Mouse (Mus musculus) left cerebral cortex, adult 18-20 months (tissue): ENCODE data around the gene Slc7a7. TPM values are rescaled to one million over a fixed set of nuclear protein-coding genes. Genes with fewer than 3 reads are reported as not detected.
"Not testable (repeated sequence)": the region's sequence is repeated elsewhere in the genome, so short reads cannot be mapped to it uniquely, and the experiment has no call there.

Experiments used
- DNase-seq, 2 experiments: peaks; one replicate each; pipeline ENCODE4 v3.0.0; 2021 to 2022; ENCODE audit warnings: low spot score in 2 of 2, mixed read lengths in 1 of 2
- total RNA-seq, 2 experiments: library from RNA; stranded (reverse); gene quantifications; 2 replicates each; pipeline ENCODE4 v1.2.3; 2021

Gene Slc7a7
- total RNA-seq, 2 experiments from 2014 or later: 2.3 to 4.0 TPM

DNA sequence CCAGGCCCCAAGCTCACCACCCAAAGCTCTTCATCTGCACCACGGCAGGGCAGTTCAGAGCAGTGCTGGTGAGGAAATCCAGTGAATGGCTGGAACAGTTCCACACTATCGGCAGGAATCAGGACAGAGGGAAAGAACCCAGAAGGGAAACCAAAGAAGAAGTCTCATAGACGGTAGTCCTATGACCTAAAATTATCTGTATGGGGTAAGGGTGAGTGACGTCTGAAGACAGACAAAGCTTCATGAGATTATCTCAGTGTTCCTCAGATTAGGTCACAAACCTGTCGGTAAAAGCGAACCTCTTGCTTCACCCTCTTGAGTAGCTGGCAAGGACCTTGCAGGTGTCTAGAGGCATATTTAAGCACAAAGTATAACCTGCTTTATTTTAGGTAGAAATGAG is 40.4 kb downstream of the Slc7a7 start:
- DNase-seq: no peak

DNA sequence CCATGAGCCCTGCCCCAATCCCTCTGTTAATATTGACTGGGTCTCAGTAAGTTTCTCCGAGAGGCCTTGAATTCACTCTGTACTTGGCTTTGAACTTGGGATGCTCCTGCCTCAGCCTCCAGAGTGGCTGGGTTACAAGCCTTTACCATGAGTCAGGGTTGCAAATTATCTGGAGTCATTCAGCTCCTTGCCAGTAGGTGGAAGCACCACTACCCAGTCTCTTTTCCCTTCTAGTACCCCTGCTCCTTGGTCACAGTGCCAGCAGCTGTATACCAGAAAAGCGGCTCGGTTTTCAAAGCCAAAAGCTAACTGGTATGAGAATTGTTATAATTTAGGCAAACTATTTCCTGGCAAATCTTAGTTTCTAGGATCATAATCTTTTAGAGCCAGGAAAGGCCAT is 41.7 kb downstream of the Slc7a7 start:
- DNase-seq: no peak

DNA sequence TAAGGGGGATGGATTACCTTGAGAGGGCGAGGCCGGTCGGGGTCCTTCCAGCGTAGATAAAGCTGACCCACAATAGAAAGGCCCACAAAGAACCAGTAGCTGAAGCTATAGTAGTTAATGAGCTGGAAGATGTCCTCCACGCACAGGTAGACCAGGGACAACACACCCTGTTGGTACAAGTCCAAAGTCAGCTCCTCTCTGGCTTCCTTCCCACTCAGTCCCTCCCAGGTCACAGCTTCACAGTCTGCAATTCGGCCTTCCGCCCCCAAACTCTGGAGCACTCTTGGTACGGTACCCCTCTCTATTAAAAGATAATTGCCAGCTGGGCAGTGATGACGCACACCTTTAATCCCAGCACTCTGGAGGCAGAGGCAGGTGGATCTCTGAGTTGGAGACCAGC is 44.7 kb downstream of the Slc7a7 start:
- no peak for DNase-seq

DNA sequence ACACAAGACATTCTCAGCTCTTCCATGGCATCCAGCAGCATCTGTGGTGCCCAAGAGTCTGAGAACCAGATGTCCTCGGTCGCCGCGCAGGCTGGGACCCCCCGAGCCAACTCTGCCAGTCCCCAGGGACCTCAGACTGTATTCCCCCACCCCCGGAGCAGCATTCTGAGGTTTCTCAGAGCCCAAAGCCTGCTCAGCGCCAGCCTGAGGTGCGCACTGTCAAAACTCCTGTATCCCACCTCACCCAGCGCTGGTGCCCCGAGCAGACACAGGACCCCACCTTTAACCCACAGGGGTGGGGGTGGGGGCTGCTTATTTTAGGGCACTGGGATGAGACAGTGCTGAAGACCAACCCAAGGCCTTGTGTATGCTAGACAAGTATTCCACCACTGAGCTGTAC is 46.1 kb downstream of the Slc7a7 start:
- no peak for DNase-seq

DNA sequence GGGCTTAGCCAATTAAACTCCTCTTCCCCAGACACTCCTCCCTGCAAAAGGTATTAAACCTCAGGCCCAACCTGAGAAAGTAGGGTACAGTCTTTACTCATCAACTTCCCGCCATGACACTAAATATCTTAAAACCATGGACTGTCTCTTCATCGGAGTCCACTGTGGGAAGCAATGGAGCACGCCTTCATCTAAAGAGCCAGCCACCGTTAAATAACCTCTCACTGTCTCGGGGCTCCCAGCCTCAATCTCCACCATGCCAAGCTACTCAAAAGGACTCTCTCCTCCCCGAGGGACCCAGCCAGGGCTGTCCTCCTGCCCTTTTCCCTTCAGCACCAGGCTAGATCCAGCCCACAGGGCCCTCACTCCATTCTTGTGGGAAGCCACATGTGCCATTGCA is 47.0 kb downstream of the Slc7a7 start:
- DNase-seq: no peak

DNA sequence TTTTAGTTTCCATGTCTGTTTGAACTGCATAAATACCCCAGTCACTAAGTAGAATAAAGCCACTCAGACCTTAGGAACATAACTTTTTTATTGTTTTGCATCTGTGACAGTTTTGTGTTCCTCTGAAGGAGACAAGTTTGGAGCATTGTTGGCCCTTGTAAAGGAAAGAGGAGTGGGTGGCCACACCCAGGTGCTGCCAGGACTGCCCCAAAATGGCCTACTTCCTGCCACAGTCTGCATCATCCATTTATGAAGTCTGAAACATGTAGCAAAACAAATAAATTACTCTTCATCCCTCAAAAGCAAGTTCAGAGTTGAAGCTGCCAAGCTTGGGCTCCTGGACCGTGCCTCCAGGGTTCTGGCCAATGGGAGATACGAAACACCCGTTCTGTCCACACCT is 48.2 kb downstream of the Slc7a7 start:
- DNase-seq: no peak

DNA sequence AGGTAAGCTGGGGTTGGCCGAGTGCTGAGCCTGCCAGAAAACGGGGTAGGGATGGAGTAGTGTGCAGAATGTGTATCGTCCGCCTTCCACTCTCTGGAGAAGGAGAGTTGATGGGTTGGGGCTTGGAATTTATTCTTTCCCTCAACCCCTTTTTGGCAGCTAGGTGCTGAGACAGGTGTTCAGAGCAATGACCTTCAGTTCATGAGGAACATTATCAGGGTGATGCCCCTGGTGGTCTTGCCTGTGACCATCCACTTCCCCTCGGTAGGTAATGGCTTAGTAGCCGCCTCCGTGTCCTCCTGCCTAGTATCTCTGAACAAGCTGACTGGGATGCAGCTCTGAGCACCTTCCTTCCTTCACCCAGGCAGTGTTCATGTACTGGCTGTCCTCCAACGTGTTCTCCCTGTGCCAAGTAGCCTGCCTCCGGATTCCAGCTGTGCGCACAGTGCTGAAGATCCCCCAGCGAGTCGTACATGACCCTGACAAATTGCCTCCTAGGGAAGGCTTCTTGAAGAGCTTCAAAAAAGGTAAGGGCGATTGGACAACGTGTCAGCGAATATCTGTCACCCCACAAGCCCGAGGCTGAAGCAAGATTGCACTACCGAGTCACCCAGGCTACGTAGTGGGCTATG is 50.0 kb downstream of the Slc7a7 start:
- DNase-seq: peak; percentile 9 to 13

DNA sequence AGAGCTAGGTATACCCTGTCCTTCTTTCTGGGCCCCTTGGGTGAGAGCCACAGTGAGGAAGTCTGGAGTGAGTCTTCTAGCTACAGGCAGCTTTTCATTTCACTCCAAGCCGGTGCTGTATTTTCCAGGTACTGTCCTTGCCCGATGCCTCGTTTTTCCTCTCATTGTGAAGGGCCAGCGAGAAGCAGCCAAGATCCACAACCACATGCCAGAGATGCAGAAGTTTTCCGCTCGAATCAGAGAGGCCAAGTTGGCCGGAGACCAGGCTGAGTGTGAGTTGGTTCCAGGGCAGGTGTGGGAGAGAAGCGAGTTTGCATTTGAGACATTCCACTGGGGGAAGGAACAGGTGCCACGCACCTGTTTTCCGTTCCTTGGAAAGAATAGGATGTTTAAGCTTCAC is 51.0 kb downstream of the Slc7a7 start:
- DNase-seq: no peak

DNA sequence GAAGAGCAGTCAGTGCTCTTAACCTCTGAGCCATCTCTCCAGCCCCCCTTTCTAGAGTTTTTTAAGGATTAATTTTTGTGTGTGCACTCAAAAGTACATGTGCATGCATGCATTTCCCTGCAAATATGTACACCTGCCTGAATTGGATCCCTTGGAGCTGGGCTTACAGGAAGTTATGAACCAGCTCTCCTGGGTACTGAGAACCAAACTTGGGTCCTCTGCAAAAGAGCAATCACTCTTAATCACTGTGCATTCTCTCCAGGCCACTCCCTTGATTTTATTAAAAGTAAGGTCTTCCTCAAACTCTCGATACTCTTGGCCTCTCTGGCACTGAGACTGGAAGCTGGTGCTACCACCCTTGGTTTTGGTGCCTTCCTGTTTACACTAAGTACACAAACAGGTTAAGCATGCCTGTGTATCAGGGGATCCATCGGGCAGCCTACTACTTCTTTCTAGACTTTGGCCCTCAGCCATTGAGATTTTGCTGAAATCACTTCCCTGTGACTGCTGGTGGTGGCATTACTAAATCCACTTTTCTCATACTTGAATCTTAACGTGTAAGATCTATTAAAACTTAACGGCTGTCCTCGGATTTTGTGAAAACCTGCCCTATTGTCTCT is 52.4 kb downstream of the Slc7a7 start:
- DNase-seq: no peak

DNA sequence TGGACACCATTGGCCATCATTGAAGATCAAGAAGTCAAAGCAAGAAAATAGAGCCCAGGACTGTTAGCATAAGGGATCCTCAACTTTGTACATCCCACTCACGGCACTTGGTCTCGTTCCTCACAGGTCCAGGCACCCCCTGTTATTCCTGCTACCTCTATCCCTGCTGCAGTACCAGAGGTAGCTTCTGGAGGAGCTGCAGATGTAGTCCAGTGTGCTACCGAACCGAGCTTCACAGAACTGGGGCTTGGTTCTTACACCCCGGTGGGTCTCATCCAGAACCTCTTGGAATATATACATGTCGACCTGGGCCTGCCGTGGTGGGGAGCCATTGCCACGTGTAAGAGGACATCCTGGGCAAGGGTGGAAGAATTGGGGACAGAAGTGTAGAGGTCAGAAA is 54.4 kb downstream of the Slc7a7 start:
- no peak for DNase-seq

DNA sequence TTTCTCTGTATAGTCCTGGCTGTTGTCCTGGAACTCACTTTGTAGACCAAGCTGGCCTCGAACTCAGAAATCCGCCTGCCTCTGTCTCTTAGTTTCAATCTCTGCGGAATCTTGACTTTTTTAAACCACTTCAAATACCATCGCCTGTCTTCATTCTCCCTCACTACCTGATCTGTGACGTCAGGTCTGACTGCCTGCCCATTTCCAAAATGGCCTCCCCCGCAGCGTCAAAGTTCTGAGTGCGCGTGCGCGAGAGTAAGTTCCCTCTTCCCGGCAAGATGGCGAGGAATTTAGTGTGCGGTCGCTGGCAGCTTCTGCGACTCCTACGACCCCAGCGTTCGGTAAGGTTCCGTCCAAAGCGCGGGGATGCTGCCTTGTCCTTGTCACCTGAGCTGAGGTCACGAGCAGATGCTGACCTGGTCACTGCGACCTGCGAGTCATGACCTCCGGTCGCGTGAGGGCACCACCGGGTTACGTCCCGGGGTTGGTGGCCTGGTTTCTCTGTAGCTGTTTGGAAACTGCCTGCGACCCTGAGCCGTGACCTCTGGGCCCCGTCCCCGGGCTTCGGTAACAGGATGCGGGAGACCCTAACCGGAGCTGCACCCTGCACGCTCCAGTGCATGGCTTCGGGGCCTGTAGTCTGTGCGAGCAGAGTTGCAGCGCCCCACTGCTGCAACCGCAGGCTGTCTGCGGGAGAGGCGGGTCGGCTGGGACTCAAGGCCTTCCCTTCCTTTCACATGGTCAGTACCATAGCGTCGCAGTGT is 56.8 kb downstream of the Slc7a7 start, which contains the start of gene Oxa1l:
Gene Oxa1l (plus strand): TSS at position 258 of the 764 bp plus-strand sequence.
- DNase-seq: peak; percentile 95 to 97

DNA sequence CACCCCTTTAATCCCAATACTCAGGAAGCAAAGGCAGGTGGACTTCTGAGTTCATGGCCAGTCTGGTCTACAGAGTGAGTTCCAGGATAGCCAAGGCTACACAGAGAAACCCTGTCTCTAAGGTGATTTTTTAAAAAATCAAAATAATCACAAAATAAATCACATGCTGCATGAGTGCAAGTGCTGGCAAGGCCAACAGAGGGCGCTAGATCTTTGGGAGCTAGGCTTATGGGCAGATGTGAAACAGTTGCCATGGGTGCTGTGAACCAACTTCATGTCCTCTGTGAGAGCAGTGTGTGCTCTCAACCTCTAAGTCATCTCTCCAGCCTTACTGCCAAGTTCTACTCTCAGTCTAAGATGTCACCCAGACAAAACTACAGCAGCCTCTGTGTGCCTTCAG is 63.2 kb downstream of the Slc7a7 start:
- no peak for DNase-seq

DNA sequence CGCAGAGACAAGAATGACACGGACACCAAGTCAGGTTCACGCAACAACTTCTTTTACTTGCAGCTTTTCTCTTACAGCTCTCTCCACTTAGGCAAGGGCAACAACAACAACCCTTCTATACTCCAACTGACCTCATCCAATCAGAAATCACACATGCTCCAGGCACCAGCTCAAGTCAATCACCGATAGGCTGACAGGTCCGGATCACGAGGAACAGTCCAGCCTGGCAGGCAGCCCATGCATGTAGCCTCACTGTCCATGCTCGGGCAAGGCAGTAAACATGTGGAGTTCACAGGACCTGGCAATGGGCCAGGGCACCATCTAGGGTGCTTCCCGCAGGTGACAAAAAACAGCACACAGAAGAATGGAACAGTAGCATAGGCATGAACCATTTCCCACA is 65.3 kb downstream of the Slc7a7 start:
- DNase-seq: no peak

DNA sequence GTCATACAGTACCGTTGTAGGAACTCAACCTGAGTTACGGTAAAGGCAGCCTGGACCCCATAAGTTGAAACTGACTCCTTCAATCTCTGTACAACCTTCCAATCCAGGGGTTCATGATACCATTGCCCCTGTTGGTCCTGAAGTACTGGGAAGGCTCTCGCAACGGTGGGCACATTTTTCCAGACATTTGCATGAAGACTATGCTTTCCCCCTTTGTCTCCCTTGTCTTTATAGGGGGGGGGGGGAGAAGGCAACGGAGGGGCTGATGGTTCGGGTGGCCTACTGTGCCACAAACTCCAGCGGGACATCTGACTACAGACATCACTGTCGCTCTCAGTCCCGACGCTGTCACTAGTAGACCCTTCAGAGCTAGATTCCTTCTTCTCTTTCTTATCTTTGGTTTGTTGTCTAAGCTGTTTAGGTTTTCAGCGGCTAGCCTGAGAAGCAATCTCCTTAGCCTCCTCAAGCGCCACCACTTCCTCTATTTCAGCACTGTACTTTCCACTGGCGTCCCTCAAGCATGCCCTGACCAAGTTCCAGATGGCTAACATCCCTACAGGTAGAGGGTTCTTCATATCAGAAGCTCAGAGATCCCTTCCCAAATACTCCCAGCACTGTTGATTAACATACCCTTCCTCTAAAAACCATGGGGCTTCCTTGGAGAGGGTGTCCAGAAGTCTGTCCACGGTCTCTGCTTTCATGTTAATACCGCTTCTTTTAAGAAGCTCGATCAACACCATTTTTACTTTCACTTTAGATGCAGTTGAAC is 66.6 kb downstream of the Slc7a7 start:
- not testable (repeated sequence) for DNase-seq

DNA sequence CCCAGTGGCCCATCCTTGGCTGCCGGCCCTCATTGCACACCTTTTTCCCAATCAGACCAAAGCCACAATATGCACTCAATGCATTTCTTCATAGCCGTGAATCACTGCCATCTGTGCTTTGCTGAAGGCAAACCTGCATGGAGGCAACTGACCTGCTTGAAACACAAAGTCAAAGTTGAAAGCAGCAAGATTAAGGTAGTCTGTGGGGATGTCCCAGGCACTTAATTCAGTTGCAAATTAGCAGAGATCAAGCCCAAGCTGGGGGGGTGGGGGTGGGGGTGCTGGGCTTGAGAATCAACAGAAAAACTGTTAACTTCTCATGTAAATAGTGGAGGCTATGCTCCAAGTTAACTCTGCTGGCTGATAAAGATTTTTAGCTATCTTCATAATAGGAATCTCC is 75.8 kb downstream of the Slc7a7 start:
- not testable (repeated sequence) for DNase-seq

DNA sequence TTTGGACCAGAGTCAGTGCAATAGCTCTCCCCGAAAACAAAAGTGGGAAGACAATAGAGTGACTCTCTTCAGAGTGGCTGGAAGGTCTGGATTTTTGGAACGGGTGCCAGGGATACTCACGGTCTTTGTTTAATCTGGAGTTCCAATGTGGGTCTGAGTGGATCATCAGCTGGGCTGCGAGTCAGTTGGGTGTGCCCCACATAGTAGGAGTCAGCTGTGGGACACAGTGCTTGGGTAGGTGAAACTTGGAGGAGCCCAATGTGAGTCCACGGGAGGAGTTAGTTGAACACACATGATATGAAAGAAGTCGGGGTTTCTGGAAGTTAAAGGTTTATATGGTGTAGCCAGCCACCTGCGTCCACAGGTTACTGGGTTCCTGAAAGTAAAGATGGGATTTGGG is 76.7 kb downstream of the Slc7a7 start:
- DNase-seq: no peak

DNA sequence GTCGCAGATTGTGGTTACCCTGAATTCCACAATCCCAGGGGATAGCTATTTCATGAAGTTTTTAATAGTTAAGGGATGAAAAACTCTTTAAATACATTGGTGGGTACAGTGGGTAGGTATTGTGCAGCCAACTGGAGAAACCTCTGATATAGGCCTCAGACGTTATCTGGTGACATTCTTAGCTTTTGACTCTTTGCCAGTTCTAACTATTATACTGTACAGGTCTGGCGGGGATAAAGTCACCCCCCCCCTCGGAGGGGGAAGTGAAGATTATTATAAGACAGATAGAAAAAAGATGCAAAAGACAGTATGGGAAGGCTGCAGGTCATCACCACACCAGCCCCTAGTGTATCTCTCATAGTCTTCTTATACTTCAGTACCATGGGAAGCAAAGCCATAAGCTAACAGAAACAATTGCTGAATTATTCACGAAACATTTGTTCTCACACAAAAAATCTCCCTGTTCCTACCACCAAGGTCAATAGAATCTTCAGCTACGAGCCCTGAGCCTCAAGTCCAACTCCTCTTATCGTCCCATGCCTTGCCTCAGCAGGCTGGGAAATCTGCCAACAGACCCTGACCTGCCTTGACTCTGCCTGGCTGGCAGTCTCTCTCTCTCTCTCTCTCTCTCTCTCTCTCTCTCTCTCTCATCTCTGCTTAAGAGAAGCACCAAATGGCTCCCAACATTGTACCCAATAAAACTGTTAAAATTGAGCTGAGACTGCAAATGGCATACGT is 84.0 kb downstream of the Slc7a7 start:
- DNase-seq: no peak

DNA sequence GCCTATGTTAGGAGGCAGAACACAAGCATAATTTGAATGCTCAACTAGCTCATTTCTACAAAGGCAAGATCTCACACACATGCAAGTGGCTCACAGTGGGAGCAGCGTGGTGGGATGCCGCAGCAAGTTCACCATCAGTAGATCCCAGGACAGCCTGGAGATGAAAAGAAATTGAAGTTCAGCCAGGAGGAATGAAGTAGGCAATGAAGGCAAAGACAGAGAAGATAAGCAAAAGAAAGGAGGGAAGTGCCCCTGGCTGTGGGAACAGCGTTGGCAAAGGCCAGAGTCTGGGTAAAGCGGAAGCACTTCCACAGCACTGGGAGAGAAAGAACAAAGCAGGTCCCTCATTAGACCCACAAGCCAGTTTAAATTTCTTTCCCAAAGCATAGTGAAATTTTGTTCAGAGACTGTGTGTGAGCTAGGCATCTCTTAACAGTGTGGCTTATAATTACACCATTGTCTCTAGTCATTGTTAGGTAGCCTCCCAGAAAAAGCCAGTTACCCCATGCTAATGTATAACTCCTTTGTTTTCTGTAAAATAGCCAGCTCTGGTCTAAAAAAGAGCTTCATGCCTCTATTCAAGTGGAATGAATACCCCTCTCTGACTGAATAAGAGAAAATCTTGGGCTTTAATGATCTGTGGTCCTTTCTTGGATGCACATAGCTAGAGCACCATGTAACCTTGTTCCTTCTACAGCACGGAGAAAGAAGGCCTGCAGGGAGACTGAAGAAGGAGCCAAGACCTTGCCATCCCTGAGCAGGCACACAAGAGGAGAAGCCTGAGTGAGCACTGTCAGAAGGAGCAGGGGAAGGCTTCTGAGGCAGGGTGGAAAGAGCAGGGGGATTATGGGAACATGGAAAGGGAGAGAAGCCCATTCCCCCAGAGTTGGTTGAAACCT is 85.2 kb downstream of the Slc7a7 start:
- DNase-seq: no peak

DNA sequence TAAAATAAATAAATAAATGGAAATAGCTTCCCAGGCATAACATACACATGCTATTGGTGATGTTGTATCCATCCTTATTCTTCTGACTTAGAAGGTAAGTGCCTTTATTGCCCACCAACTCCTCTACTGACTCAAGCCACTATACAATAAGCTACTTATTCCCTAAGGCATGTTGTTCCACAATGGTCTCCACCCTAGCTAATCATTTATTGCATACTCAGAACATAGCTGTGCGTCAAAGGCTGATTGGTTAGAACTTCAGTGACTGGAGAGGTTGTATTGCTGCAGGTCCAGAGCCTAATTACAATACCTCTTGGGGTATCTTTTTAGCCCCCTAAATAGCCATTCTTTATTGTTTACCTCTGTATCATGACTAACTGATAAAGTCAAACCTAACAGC is 86.4 kb downstream of the Slc7a7 start:
- no peak for DNase-seq

DNA sequence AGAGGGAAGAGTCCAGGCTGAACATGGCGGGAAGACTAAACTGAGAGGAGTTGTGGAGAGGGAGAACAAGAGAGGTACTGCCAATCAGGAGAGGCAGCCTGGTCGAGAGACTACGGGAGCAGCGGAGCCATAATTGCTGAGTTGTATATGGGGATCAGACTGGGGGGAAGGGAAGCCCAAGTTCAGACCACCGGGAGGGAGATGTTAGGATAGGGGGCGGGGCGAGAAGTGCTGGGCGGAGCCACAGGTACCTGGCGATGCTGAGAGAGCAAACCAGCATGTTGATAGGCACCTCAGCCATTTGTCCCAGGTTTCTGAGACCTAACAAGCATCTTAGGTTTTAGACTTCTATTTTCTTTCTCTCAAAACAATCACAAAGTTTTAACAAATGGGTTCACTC is 88.4 kb downstream of the Slc7a7 start:
- DNase-seq: no peak
